Mouse (Mus musculus) cerebellum, adult 8-10 months (tissue): ENCODE data around the gene Aup1.

Experiments
- DNase-seq: peaks from one replicate; pipeline ENCODE4 v3.0.0; 2022

The Aup1 gene

DNA sequence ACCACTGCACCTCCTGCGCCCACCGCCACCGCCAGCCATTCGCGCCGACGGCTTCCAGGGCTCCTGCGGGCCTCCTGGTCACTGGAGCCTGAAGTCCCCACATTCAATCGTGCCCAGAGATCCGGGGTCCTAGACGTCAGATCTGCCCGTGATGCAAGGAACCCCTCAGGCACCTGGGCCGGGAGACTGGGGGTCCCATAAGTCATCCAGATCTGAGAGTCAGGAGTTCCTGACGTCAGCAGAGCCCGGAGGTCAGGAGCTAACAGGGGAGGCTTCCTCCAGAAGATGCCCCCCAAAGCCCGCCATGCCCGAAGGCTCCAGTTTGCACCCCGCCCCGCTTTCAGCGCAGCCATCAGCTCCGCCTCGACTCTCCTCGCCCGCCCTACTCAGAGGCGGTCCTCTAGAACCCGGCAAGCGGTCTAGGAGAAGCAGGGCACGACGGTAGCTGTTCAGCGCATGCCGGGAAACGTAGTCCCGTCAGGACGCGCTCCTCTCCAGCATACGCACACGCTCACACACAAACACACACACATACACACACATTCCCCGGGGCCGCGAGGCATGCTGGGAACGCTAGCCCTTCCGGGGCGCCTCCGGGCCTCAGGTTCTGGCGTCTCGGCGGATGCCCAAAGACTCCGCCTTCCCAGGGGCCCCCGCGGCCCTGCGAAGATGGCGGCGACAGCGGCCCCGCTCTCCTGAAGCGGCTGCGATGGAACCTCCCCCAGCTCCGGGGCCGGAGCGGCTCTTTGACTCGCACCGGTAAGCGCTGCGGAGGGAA, at the start of gene Aup1:
TSS of gene Aup1 (plus strand) at position 448 of the 778 bp plus-strand sequence.
- DNase-seq, result peak; percentile 95

DNA sequence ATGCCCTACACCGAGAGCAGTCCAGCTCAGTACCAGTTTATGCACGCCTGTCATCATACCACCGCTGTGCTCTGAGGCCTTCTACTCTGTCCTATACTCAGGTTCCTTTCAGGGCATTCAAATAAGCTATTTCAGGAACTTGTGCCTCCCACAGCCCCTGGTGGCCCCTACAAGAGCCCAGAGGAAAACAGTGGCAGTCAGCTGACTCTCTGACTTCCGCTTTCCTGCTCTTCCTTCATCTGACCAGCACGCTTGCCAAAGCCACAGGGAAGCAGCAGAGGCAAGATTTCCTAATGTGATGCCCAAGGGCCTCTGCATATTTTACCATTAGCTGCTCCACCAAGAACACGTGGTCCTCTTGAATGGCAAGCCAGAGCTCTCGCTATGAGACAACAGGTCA, 49.4 kb upstream of the Aup1 start:
- no peak for DNase-seq

DNA sequence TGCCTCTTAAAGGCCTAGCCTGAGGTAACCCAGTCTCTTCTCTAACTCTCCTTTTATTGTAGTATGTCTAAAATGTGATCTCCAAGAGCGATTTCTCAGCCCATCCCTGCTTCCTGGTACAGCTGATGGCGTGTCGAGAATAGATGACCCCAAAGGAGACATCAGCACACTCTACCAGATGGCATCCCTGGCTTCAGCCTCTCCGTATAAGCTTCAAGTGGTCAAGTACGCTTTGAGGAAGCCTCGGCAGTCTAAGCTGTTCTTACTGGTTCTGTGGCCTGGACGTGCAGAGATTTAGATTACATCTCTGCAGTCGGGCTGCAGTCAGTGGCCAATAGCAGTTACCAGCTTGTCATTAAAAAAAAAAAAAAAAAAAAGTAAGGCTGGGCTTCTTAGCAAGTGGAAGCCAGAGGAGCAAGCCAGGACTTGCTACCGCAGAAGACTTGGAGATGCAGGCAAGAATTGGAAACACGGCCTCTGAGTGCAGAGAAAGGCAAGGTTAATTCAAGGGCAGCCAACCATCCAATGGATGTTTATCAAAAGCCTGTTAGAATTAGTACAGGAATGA, 48.8 kb upstream of the Aup1 start:
- no peak for DNase-seq

DNA sequence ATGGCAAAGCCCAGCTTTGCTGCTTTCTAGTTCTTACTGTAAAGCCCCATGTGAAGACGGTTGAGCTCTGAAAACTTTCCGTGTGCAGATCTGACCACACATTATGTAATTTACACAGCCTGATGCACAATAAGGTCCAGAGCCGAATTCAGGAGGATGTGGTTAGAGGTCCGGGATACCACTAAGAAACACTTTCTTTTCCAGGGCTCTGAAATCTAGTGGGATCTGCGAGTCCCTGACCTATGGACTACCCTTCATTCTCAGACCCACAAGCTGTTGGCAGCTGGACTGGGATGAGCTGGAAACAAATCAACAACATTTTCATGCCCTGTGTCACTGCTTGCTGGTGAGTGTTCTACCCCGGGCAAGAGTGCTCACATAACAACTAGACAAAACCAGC, 48.2 kb upstream of the Aup1 start:
- DNase-seq, result no peak

DNA sequence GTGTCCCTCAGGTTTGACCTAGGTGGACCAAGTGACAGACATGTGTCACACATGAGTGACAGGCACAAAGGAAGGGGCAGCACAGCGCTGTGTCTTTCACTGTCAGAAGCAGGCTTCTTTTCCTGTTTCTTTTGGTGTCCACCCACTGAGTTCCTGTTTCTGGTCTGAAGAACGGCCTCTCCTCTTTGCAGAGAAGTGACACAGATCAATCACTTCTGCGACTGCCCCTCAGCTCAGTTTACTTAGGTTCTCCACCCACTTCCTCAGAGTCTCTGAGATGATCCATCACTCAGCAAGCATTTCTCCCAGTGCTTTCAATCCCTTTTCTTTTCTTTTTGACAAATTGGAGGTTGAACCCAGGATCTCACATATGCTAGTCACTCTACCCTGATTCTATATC, 45.7 kb upstream of the Aup1 start:
- DNase-seq, result no peak

DNA sequence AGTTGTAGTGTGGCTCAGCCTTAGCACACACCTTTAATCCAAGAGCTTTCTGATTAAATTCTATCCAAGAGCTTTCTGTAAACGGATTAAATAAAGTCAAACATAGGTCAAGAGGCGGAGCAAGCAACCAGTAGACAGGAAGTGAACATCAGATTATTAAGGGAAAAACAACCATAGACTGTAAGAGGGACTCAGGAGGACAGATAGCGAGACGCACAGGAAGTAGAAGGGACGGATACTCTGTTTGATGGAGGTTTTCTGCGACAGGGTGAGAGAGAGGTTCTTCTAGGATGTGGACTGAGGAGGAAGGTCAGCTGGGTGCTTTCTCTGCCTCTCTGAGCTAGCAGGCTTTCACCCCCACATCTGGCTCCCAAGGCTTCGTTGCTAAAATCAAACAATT, 44.3 kb upstream of the Aup1 start:
- DNase-seq, result no peak

DNA sequence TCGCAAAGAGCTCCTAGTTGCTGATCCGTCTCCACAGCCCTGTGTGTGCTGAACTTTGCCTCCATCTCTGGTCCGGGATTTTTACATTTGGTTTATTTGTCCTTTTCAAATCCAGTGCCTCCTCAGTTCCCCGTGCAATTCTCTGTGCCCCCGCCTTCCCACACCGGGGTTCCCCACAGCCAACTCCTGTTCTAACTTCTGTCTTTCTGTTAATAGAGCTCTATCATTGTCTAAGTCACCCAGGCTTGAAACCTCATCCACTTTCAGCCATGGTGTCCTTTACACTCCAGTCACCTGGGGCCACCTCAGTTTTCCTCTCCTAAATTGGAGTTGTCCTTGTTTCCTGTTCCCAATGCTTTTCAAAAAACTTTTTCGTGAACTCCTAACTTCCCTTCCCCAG, 43.1 kb upstream of the Aup1 start:
- DNase-seq, result no peak

DNA sequence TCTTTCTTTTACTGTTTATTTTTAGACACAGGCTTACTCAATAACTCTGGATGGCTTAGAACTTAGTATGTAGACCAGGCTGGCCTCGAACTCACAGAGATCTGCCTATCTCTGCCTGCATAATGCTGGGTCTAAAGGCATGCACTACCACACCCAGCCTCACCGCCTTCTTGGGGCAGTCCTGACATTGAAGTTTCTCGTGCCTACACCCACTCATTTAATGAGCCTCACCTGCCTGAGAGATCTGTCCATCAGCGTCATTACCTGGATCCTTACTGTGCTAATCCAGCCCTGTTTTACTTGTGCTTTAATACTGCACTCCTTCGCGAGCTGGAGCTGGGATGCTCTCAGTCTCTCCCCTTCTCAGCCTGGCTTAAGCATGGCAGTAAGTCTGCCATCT, 42.6 kb upstream of the Aup1 start:
- no peak for DNase-seq

DNA sequence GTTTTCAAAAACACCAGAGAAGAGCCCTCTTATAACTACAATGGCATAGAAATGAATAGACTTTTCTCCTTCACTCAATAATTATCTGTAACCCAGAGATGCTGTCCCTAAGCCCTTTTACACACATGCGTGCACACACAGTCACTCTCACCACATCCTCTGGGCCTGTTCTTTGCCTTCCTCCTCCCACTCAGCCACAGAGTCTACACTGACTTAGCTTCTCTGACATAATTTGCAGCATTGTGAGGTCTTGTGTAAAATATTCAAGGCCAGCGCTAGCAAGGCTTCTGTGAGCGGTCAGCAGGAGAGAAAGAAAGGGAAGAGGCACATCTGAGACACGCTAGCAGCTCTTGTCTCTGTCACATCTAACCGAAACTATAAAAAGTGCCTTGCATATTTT, 40.9 kb upstream of the Aup1 start:
- no peak for DNase-seq

DNA sequence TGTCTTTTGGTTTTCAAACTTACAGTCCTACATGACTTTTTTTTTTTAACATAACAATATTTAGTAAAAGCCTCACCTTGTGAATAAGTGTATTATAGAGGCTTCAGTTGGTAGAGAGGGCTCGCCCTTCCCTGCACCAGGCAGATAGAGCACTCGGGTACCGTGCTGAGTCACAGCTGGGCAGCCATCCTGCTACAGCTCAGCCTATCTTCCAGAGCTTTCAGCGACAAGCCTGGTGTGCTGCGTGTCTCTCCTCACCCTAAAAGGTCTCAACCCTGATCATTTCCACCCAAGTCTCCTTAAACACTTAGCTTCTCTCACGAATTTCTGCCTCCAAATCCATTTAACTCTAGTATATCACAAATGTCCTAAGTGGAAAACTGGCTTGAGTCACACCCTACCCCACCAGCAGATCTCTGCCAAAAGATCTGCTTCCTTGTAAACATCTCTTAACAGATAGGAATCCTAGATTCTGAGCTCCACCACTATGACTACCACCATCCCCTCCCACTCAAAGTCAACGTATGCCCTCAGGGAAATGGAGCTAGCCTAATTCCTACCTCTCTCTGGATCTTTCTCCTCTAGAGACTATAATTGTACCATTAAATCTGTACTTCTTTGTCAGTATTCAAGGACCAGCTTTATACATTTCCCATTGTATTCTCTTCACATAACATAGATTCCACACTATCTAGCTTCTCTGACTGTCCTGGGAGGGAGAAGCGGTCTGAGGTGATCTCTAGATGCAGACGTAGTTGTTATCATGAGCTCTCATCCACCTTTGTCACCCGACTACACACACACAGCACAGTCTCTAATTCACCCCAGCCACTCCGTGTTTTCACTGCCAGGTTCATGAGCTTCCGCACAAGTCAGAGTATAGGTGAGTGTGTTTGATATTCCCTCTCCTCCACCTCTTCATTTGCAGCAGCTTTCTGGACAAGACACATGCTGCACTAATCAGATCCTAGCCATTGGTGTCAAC, 39.5 kb upstream of the Aup1 start:
- no peak for DNase-seq

DNA sequence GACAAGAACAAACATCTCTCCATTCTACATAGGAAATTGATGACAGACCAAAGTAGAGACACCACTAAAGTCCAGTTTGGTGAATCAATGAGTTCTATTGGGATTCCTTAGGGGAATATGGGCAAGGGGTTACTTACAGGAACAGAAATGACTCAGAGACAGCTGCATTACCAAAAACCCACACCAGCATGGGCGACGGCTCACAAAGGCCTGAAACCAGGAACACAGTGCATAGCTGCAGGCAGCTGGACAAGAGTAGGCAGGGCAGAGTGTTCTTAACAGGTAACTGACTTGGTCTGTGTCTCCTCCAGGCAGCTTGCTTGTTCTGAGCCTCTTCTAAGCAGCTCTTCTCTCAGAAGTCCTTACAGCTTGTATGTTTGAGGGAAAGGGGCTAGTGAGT, 38.6 kb upstream of the Aup1 start:
- DNase-seq, result no peak

DNA sequence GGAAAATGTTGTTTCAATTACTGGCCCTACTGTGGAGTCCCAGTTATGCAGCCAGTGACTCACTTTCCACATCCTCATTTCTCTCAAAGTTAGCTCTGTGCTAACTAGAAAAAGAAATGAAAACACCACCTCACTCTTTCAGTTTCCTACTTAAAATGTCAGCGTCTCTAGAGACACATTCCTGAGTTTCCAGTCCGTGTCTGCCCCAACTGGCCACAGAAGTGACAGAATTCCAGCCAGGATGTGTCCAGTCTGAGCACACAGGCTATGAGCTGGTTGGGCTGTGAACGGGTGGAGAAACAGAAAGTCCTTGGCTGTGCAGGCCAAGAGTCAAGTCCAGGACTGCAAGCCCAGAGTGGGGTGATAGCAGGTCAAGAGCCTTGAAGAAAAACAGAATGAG, 37.1 kb upstream of the Aup1 start:
- no peak for DNase-seq

DNA sequence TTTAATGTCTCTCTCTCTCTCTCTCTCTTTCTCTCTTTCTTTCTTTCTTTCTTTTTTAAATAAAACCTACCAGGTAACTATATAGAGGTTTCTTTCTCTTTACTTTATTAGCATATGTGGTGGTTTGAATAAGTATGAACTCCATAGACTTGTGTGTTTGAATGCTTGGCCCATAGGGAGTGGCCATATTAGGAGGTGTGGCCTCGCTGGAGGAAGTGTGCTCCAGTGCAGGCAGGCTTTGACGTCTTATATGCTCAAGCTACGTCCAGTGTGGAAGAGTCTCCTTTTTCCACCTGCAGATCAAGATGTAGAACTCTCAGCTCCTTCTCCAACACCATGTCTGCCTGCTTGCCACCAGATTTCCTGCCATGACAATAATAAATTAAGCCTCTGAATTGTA, 35.3 kb upstream of the Aup1 start:
- no peak for DNase-seq

DNA sequence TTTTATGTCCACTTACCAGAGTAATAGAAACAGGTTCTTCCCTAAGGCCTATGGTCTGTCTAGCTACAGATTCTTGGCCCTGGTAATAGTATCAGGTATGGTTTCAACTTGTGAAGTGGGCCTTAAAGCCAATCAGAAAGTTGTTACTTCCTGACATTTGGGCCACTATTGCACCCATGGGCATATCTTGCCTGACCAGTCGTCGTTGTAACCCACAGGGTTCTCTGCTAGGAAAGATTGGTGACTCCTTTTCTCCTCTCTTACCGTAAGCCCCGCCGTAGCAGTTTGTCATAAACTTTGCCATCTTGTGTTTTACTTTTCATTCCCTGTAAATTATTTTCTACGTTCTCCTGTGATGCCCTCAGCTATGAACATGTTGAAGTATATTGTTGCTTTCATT, 34.2 kb upstream of the Aup1 start:
- no peak for DNase-seq

DNA sequence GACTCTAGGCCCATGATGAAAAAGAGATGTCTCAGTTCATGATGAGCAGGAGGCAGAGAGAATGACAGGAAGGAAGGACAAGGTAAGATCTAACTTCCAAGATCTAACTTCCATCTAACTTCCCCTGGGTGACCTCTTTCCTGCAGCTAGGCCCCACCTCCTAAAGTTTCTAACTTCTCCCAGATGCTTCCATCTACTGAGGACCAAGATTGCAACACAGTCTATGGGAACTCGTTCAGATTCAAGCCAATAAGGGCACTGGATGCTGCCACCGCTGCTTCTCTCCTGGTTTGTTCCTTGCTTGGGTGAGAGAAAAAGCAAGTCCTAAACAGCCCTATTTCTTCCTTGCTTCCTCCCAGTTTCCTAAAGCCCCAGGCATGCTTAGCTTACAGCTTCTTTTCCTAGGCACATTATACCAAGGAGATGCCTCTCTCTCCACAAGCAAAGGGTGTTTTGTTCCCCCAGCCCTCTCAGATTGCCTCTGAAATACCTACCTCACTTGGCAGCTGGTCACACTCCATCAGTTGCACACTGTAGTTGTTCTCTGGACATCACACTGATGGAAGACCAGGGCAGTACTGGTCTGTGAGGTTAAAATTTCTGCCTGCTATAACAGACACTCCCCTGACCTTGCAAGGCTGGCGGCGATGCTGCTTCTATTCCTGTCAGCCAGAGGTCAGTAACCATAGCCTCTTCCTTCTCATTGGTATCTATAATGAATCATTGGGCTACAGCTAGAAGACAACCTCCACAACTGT, 33.3 kb upstream of the Aup1 start:
- no peak for DNase-seq

DNA sequence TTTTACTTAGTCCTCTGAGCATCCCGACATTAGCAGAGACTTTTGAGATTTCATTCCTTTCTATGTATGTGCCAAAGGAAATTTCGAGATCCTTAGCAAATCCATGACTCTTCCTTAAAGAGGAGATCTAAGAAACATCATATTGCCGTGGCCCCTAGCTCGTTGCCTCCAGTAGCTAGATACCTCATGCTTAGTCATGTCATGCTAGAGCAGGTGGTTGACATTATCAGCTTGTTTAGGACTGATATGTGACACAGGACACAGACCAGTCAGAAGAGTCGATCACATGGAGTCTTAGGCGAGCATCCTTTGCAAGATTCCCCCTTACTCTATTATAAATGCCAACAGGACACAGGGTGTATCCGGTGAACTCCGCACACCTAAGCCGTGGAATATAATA, 31.3 kb upstream of the Aup1 start:
- no peak for DNase-seq

DNA sequence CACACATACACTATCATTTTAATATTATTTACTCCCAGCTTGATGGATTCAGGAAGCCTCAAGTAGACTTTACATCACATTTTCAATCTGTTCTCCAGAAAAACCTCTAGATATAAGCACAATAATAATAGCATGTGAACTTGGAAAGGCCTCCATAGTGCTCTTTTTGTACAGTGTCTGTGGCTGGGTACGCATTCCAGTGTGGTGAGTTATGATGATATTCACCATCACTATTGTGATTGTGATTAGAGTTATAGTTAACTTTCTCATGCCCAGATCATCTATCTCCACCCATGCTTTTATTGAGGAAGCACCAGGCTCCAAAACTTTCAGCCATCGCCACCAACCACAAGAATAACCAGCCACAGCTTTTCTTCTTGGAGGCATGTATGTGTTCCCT, 30.5 kb upstream of the Aup1 start:
- DNase-seq, result no peak

DNA sequence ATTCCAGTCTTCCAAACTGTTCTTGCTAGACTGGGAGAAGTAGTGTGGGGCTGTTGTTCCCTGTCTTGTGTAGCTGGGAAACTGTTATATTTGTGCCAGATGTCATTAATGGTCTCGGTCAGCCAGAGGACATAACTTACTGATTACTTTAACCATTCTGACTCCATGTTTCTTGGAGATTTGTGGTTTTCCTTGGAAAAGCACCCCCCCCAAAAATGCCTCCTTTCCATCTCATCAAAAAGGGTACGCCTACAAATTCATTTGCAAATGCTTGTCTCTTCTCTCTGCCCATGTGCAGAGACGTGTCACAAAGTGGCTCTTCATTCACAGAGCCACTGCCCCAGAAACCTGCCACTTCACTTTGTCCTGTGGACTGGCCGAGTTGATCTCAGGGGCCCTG, 29.9 kb upstream of the Aup1 start:
- no peak for DNase-seq

DNA sequence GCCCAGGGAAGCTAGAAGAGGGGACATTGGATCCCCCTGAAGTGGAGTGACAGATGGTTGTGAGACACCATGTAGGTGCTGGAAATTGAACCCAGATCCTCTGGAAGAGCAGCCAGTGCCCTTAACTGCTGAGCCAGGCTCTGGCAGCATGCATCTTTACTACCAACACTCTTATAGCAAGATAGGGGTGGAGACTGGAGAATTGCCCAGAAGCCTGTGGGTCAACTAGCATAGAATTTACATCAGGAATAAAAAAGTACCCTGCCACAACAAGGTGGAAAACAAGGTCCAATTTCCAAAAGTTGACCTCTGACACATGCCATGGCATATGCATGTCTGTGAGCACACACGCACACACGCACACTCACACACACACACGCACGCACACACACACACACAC, 29.1 kb upstream of the Aup1 start:
- no peak for DNase-seq

DNA sequence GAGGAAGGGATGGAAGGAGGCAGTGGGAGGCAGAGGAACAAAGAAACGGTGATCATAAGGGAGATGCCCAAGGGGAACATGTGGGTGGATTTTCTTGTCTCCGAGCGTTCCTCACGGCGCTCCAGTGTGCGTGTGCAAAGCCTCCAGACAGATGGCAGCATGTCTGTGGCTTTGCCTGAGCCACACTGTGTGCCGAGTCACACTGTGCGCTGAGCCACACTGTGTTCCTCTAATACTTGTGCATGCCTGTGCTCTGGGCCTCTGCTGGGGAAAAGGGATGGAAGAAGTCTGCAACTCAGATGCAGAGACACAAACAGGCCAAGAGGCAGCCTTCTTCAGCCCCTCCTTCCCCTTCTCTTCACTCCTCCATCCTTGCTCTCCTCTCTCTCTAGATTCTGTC, 27.0 kb upstream of the Aup1 start:
- no peak for DNase-seq

DNA sequence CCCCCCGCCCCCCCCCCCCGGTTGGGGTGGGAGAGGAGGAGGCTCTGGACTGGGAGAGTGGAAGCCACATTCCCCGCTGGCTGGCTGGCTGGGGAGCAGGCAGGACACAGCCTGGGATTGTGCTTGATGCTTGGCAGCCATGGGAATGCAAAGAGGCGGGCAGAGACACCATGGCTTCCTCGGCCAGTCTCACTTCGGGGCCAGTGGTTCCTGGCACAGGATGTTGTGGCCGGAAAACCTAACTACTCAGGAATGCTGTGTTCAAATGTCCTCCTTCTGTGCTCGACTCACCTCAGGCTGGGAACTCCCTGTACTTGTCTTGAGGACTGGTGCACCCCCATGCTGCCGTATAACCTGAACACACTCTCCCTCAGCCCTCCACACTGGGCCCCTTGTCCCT, 26.6 kb upstream of the Aup1 start:
- DNase-seq, result no peak

DNA sequence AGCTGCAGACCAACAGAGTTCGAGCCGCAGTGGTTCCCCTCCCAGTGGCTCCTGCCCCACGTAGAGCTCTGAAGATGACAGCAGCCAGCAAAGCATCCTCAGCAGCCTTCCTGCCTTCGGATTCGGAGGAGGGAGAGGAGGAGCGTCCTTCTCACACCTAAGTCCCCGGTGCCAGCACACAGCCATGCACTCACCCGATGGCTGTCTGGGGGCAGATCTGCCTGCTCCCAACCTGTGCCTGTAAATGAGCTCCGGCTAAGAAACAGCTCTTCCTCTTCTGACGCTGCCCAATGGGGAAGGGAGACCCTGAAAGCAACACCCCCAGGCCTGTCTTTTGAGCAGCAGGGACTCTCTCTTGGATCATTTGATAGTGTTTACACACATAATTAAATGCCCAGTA, 24.5 kb upstream of the Aup1 start:
- DNase-seq, result no peak

DNA sequence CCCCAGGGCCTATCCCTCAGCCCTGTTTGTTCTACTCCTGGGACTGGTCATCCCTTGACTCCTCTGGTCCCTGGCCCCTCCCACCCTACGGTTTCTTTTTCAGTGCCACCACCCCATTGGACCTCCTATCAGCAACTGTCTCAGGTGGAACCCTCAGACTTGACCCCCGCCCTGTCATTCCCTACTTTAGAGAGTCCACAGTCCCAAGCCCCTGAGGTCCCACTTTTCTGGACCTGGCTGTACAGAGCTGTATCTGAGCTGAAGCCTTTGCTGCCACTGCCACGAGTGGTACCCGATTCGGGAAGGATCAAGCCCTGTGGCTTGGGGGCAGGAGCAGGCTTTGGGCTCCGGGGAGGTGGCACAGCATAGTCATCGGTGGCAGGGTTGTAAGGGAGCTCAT, 23.2 kb upstream of the Aup1 start:
- DNase-seq, result no peak
